10 mouse cellular contexts compared by ENCODE assay signal in genomic region chr5:35743238-35743951, GRCm38 (mm10). TPM values are rescaled to one million over a fixed set of nuclear protein-coding genes. Genes with fewer than 3 reads are reported as not detected.
DNase-seq lines count a peak whose midpoint lies in the region; ATAC-seq and TF ChIP-seq lines count a peak whose summit lies in the region.
"Had no signal": no experiment of that assay in that cellular context is flagged by ENCODE, and none has a peak within 500 bp of the region (broad histone marks: within the 10 kb centered on the region; RNA-seq: fewer than 3 reads in every experiment).

No protein-coding gene starts in this region.

- H3K4me2 ChIP-seq in forebrain, embryonic 15.5 days (replicated peaks), result no peak overlapping the region

- TF ChIP-seq POLR2A in liver, adult 2 months (IDR thresholded peaks at IDR 0.05; ENCODE audit: extremely low read depth, insufficient read depth, low read length), result no peak

- H3K36me3 ChIP-seq in liver, adult 2 months (ENCODE audit: control insufficient read depth, insufficient read depth, low read length), result no peaks in the 10 kb centered on the region
- H3K36me3 ChIP-seq in forebrain, embryonic 15.5 days, result no peaks in the 10 kb centered on the region

- H3K27me3 ChIP-seq in liver, adult 2 months (ENCODE audit: control insufficient read depth, insufficient read depth, low read length), result no peaks in the 10 kb centered on the region
- peaks cover 3% of the 10 kb centered on the region; the same call in 1 of the 2 replicates for H3K27me3 ChIP-seq in forebrain, embryonic 15.5 days

- no peak for TF ChIP-seq CTCF in liver, adult 2 months (IDR thresholded peaks at IDR 0.05; ENCODE audit: low read depth, low read length)

- DNase-seq in liver, adult 2 months (ENCODE audit: extremely low read depth, low read depth, low spot score), result peak; percentile 92
- DNase-seq in liver, result no peak
- peak; percentile 78 for DNase-seq in adrenal gland, postnatal 10 days
- peak; percentile 79 to 88 for DNase-seq in heart, adult 9 months (ENCODE audit: low spot score in 2 of 2)
- DNase-seq in thymus, postnatal 10 days (ENCODE audit: low spot score in 2 of 2), result no peak

- ATAC-seq in megakaryocyte progenitor cell, adult 5-6 weeks (replicated peaks; ENCODE audit: poor library complexity), result peak; percentile 27; the same call in 1 of the 2 replicates
- no peak for ATAC-seq in forebrain, embryonic 15.5 days (replicated peaks)
- ATAC-seq: inflammation-experienced regulatory T-cells, adult 6 months had no signal

- H3K4me1 ChIP-seq in liver, adult 2 months (ENCODE audit: control insufficient read depth, insufficient read depth, low read length), result peaks cover 7% of the 10 kb centered on the region
- H3K4me1 ChIP-seq in forebrain, embryonic 15.5 days, result no peaks in the 10 kb centered on the region

- H3K9me3 ChIP-seq in forebrain, embryonic 15.5 days, result no peaks in the 10 kb centered on the region
- H3K9me3 ChIP-seq: megakaryocyte, embryonic 14.5 days had no signal

- H3K4me3 ChIP-seq in liver, adult 2 months (ENCODE audit: insufficient read depth, low read depth, low read length), result no peak overlapping the region
- H3K4me3 ChIP-seq in forebrain, embryonic 15.5 days, result no peak overlapping the region
- H3K4me3 ChIP-seq: megakaryocyte, embryonic 14.5 days had no signal

- peak overlapping the region; percentile 18; the same call in 1 of the 2 replicates for H3K9ac ChIP-seq in liver, adult 2 months (ENCODE audit: low read depth, low read length)
- H3K9ac ChIP-seq in forebrain, embryonic 15.5 days (replicated peaks), result no peak overlapping the region

- H3K79me2 ChIP-seq in liver, adult 2 months (ENCODE audit: control insufficient read depth, insufficient read depth, low read length), result no peaks in the 10 kb centered on the region

- WGBS in liver, adult 2 months, result 36% methylated on average over 8 of the region's 8 CpGs
- 76% methylated on average over 8 of the region's 8 CpGs for WGBS in forebrain, embryonic 15.5 days

- H3K27ac ChIP-seq in liver, adult 2 months (replicated peaks; ENCODE audit: insufficient read depth, low read depth, low read length), result peak overlapping the region; percentile 63
- H3K27ac ChIP-seq in forebrain, embryonic 15.5 days (replicated peaks), result no peak overlapping the region

RNA-seq across cellular contexts. Expression of gene Sh3tc1, which starts 3.6 kb away (rescaled TPM):
- 4.8 and 5.2 TPM in 2 replicates for total RNA-seq in liver, adult 2 months (2014; rRNA removed)
- 2.1 and 3.0 TPM in 2 replicates for polyA plus RNA-seq in liver, adult 2 months (2012; rRNA removed)
- total RNA-seq in adrenal gland, postnatal 10 days (2021), result 10 to 100 TPM in 1 of 2 experiments, 1 to 10 TPM in 1; 9.5 to 17.6 TPM
- total RNA-seq in megakaryocyte progenitor cell, adult 5-6 weeks (2015), result 2.7 and 4.1 TPM in 2 replicates
- total RNA-seq in megakaryocyte progenitor cell, adult 5-6 weeks (2017), result 2.9 and 5.5 TPM in 2 replicates
- 1.5 and 1.9 TPM in 2 replicates for polyA plus RNA-seq in forebrain, embryonic 15.5 days (2015; fragmentation: Nextera tagmentation; extraction: Ambion mirVana)

RNA-seq across cellular contexts. Expression of gene Ablim2, which starts 14.3 kb away (rescaled TPM):
- 1.9 and 2.3 TPM in 2 replicates for total RNA-seq in liver, adult 2 months (2014; rRNA removed)
- polyA plus RNA-seq in liver, adult 2 months (2012; rRNA removed), result 3.5 and 5.9 TPM in 2 replicates
- total RNA-seq in adrenal gland, postnatal 10 days (2021), result 1 to 10 TPM; 4.0 to 8.9 TPM
- total RNA-seq in megakaryocyte progenitor cell, adult 5-6 weeks (2015), result 0.59 TPM in 1 of 2 replicates, not detected in the other
- 0.14 TPM in 1 of 2 replicates, not detected in the other for total RNA-seq in megakaryocyte progenitor cell, adult 5-6 weeks (2017)
- 8.5 and 9.1 TPM in 2 replicates for polyA plus RNA-seq in forebrain, embryonic 15.5 days (2015; fragmentation: Nextera tagmentation; extraction: Ambion mirVana)
- total RNA-seq: neutrophil, adult 5-6 weeks had no signal

Comparison
In these comparisons a context has a peak if more than half of its experiments do, and no peak if none do; other contexts are left out.
1. DNase-seq: peak in liver, adult 2 months (single experiment), adrenal gland, postnatal 10 days (single experiment) and heart, adult 9 months (2 of 2); none in liver (single experiment) and thymus, postnatal 10 days (0 of 2).